Mouse (Mus musculus) CH12.LX (cell line): ENCODE results near the gene Il17rc.

Source experiments
- CTCF ChIP-seq, 2 experiments: IDR thresholded peaks in 1 of 2; conservative IDR thresholded peaks in 1 of 2; 2 replicates each; pipeline ENCODE4 v1.5.1; 2011 to 2012; ENCODE audit warnings: low read depth in 2 of 2, low read length in 2 of 2, improper control_type of control experiment in 1 of 2, inconsistent platforms in 1 of 2, mild to moderate bottlenecking in 1 of 2, moderate library complexity in 1 of 2
- IRF4 ChIP-seq: IDR thresholded peaks from 2 replicates; pipeline ENCODE4 v1.6.1; 2014; ENCODE audit warnings: low read depth, mild to moderate bottlenecking, inconsistent platforms, low read length, improper control_type of control experiment
- MAX ChIP-seq: IDR thresholded peaks from 2 replicates; pipeline ENCODE4 v1.6.1; 2011; ENCODE audit warnings: low read length, improper control_type of control experiment
- NRF1 ChIP-seq: IDR thresholded peaks from 2 replicates; pipeline ENCODE4 v1.6.1; 2014; ENCODE audit warnings: low read depth, mild to moderate bottlenecking, inconsistent platforms, low read length, improper control_type of control experiment, moderate library complexity
- PAX5 ChIP-seq: IDR thresholded peaks from 2 replicates; pipeline ENCODE4 v1.6.1; 2012; ENCODE audit warnings: low read length, inconsistent platforms, mixed read lengths
- POLR2A ChIP-seq: IDR thresholded peaks from 2 replicates; pipeline ENCODE4 v1.6.1; 2011; ENCODE audit warnings: low read depth, mild to moderate bottlenecking, improper control_type of control experiment, low read length
- USF2 ChIP-seq: conservative IDR thresholded peaks from 2 replicates; pipeline ENCODE4 v1.6.1; 2011; ENCODE audit warnings: low read depth, low read length, improper control_type of control experiment

DNA sequence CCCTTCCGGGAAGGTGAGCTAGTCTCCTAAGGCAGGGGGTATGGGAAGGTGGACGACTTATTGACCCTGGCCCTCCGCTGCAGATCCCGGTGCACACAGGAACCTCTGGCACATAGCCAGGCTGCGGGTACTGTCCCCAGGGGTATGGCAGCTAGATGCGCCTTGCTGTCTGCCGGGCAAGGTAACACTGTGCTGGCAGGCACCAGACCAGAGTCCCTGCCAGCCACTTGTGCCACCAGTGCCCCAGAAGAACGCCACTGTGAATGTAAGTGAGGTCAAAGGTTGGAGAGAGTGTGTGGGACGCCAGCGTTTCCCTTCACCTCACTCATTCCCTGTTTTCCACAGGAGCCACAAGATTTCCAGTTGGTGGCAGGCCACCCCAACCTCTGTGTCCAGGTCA is 7.7 kb downstream of the Il17rc start:
- no peak for TF ChIP-seq PAX5
- TF ChIP-seq POLR2A: no peak
- TF ChIP-seq CTCF (conservative IDR thresholded peaks at IDR 0.05 in 1 of 2, IDR thresholded peaks at IDR 0.05 in 1 of 2; ENCODE audit: low read depth in 2 of 2, low read length in 2 of 2): no peak
- no peak for TF ChIP-seq USF2
- no peak for TF ChIP-seq MAX
- no peak for TF ChIP-seq IRF4
- TF ChIP-seq NRF1: no peak
